Mouse (Mus musculus) mammary gland, adult 2 months (tissue): Measurements from ENCODE around the gene Mrpl52. TPM values are rescaled to one million over a fixed set of nuclear protein-coding genes. Genes with fewer than 3 reads are reported as not detected.

Source experiments
- polyA plus RNA-seq: library from polyadenylated mRNA; depleted of rRNA; stranded (reverse); fragments of >200 nt; gene quantifications from 2 replicates; pipeline ENCODE4 v1.2.3, GENCODE M21; 2012; ENCODE audit warnings: low replicate concordance; rRNA removed

Mrpl52 gene
- polyA plus RNA-seq, result 132 and 438 TPM in 2 replicates

GRCm38 (mm10) chr14:54426689-54427398 is at the start of gene Mrpl52:
Gene Mrpl52, plus strand, starts transcription at chr14:54426909.

GRCm38 (mm10) chr14:54417623-54418081 is 9.1 kb upstream of the Mrpl52 start, which contains the start of gene Slc7a7:
Gene Slc7a7, minus strand, starts transcription at chr14:54417780.

DNA sequence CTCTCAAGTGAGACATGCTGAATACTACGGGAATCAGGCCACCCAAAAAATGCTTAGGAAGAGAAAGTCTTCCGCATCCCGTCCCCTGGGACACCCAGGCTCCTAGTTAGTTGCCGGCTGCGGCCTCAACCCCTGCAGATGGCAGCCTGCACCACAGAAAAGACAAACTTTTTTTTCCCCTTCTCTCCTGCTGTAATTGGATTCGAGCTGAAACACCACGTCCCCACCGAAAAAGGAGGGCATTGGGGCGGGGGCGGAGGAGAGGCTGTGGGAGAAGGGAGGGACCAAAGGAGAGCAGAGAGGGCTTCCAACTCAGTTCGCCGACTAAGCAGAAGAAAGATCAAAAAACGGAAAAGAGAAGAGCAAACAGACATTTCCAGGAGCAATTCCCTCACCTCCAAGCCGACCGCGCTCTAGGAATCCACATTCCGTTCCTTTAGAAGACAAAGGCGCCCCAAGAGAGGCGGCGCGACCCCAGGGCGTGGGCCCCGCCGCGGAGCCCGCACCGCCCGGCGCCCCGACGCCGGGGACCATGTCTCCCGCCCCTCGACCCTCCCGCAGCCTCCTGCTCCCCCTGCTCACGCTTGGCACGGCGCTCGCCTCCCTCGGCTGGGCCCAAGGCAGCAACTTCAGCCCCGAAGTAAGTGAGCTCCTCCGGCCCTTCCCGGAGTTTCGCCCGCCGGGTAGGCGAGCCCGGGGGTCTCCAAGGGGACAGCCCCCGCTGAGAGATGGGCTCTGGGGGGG is 4.8 kb downstream of the Mrpl52 start, which contains the start of gene Mmp14:
TSS of gene Mmp14 (plus strand) at position 279 of the 744 bp plus-strand sequence.

GRCm38 (mm10) chr14:54463959-54464292 is 37.2 kb downstream of the Mrpl52 start, which contains the start of gene Lrp10:
Gene Lrp10, plus strand, starts transcription at chr14:54464137.

DNA sequence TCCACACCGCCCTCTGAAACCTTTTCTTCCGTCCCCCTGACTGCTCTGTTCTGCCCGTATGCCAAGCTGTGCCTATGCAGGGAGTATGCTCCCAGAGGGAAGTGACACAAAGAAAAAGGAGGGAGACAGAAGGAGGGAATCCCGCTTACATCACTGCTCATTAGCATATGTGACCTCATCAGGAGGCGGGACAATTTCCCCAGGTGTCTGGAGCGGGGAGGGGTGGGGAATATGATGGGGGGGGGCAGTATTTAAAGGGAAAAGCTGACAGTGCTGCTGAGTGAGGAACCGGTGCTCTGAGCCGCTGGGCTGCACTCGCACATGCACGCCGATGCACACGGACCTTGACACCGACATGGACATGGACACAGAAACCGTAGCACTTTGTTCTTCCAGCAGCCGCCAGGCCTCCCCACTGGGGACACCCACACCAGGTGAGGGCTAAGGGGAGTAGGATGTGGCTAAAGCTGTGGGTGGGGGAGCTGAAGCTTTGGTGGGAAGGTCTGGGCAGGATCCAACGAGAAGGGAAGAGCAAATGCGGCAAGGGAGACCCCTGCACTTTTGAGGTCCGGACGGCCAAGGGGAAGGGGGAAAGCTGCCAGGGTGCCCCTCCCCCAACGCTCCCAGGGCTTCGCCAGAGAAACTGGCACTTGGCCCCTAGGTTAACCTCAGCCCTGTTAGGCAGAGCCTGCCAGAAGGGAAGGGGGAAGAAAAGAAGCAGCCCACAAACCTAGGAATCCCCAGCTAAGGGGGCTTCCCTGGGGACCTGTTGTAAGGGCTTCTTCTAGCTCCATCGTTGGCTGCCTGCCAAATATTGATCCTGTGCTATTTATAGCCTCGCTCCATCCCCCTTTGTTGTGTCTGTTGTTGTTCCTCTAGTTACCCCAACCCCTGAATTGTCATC is 49.5 kb downstream of the Mrpl52 start, which contains the start of gene Rem2:
TSS of gene Rem2 (plus strand) at position 160 of the 904 bp plus-strand sequence.

Other genes starting within 250 kb of the Mrpl52 start
- gene Dad1, start 172.8 kb upstream of the Mrpl52 start, polyA plus RNA-seq, result 554 and 629 TPM in 2 replicates
- 56.6 and 105 TPM in 2 replicates for gene Abhd4, start 172.7 kb upstream of the Mrpl52 start, polyA plus RNA-seq
- not detected in 2 replicates for gene Olfr49, start 142.0 kb upstream of the Mrpl52 start, polyA plus RNA-seq
- 174 and 209 TPM in 2 replicates for gene Oxa1l, start 66.1 kb upstream of the Mrpl52 start, polyA plus RNA-seq
- 18.1 and 27.2 TPM in 2 replicates for gene Slc7a7, start 9.1 kb upstream of the Mrpl52 start, polyA plus RNA-seq
- gene Mmp14, start 4.7 kb downstream of the Mrpl52 start, polyA plus RNA-seq, result 298 and 523 TPM in 2 replicates
- gene Lrp10, start 37.2 kb downstream of the Mrpl52 start, polyA plus RNA-seq, result 161 and 252 TPM in 2 replicates
- gene Rem2, start 49.2 kb downstream of the Mrpl52 start, polyA plus RNA-seq, result 0.49 and 0.55 TPM in 2 replicates
- gene Prmt5, start 90.6 kb downstream of the Mrpl52 start, polyA plus RNA-seq, result 27.1 and 42.3 TPM in 2 replicates
- gene Haus4, start 127.7 kb downstream of the Mrpl52 start, polyA plus RNA-seq, result 9.0 and 11.4 TPM in 2 replicates
- 18.0 and 23.6 TPM in 2 replicates for gene Ajuba, start 150.6 kb downstream of the Mrpl52 start, polyA plus RNA-seq
- 3.0 and 8.9 TPM in 2 replicates for gene 4931414P19Rik, start 179.1 kb downstream of the Mrpl52 start, polyA plus RNA-seq
- gene Psmb5, start 191.1 kb downstream of the Mrpl52 start, polyA plus RNA-seq, result 175 and 188 TPM in 2 replicates
- gene Psmb11, start 194.5 kb downstream of the Mrpl52 start, polyA plus RNA-seq, result 0.19 TPM in 1 of 2 replicates, not detected in the other
- not detected in 2 replicates for gene Gm17606, start 214.0 kb downstream of the Mrpl52 start, polyA plus RNA-seq
- gene Cdh24, start 214.5 kb downstream of the Mrpl52 start, polyA plus RNA-seq, result 4.4 and 7.5 TPM in 2 replicates